Mouse (Mus musculus): ENCODE data around the gene Orm3.

- no peak for TF ChIP-seq CTCF (IDR thresholded peaks at IDR 0.05)
- no peak for TF ChIP-seq POLR2A (IDR thresholded peaks at IDR 0.05; ENCODE audit: insufficient read depth, low read depth, low read length)
- TF ChIP-seq EP300 (IDR thresholded peaks at IDR 0.05; ENCODE audit: insufficient read depth, low read depth, low read length): no peak
Measured at GRCm38 (mm10) chr4:63389887-63390528, 34.0 kb downstream of the Orm3 start.
